Mouse (Mus musculus) G1E (cell line): ENCODE results near the gene Trpm8.

Source experiments
- CTCF ChIP-seq: IDR thresholded peaks from 2 replicates; pipeline ENCODE4 v1.5.1; 2012; ENCODE audit warnings: low read depth, low read length, inconsistent platforms, mixed read lengths
- GATA1 ChIP-seq: IDR thresholded peaks from 2 replicates; pipeline ENCODE4 v1.6.1; 2012; ENCODE audit warnings: borderline replicate concordance, low read length, inconsistent platforms, mixed read lengths
- GATA2 ChIP-seq: IDR thresholded peaks from 2 replicates; pipeline ENCODE4 v1.6.1; 2012; ENCODE audit warnings: low read depth, low read length, inconsistent platforms, borderline replicate concordance
- TAL1 ChIP-seq: conservative IDR thresholded peaks from 2 replicates; pipeline ENCODE4 v1.6.1; 2012; ENCODE audit warnings: low read depth, low read length, inconsistent platforms, mixed read lengths

DNA sequence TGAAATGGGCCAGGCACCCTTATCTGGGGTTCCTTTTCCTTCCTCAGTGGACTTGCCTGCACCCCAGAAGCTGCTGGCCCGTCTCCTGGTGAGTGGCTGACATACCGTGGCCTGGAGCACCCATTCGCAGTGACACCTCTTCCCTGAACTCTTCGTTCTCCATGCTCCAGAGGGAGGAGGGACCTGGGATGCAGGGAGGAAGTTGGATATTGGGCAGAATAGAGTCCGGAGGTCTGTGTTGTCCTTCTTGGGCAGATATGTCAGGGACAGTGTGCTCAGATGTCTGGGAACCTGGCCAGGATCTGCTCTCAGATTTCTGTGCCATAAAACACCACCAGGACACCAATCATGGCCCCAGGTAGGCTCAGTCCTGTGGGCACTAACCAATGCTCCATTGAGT, 37.4 kb upstream of the Trpm8 start:
- TF ChIP-seq GATA1 = no peak
- no peak for TF ChIP-seq GATA2
- TF ChIP-seq CTCF = no peak
- no peak for TF ChIP-seq TAL1
